Mouse (Mus musculus) C2C12 (cell line): Measurements from ENCODE around the gene Nat8f2. TPM values are rescaled to one million over a fixed set of nuclear protein-coding genes. Genes with fewer than 3 reads are reported as not detected.

ENCODE experiments used
- polyA plus RNA-seq: library from polyadenylated mRNA; unstranded; fragments of >200 nt; fragmentation: generic; extraction: Trizol; gene quantifications from one replicate; pipeline ENCODE4 v1.2.1, GENCODE M21; 2012; ENCODE audit warnings: missing spikeins

Nat8f2 gene
- polyA plus RNA-seq, 1 experiment = not detected

Other genes with a start within 250 kb of the Nat8f2 start
- not detected for gene Nat8f7, start 156.0 kb downstream of the Nat8f2 start, polyA plus RNA-seq
- not detected for gene Nat8f3, start 103.4 kb downstream of the Nat8f2 start, polyA plus RNA-seq
- gene Nat8f6, start 48.2 kb downstream of the Nat8f2 start, polyA plus RNA-seq = not detected
- not detected for gene Nat8f5, start 48.2 kb downstream of the Nat8f2 start, polyA plus RNA-seq
- not detected for gene Nat8, start 37.1 kb downstream of the Nat8f2 start, polyA plus RNA-seq
- gene Nat8f4, start 35.7 kb upstream of the Nat8f2 start, polyA plus RNA-seq = 0.04 TPM
- 25.6 TPM for gene Tprkb, start 42.7 kb upstream of the Nat8f2 start, polyA plus RNA-seq
- 1.8 TPM for gene Nat8f1, start 46.5 kb upstream of the Nat8f2 start, polyA plus RNA-seq
- gene Dusp11, start 92.5 kb upstream of the Nat8f2 start, polyA plus RNA-seq = 14.5 TPM
- gene Figla, start 147.0 kb upstream of the Nat8f2 start, polyA plus RNA-seq = 0.05 TPM
- gene Add2, start 159.5 kb upstream of the Nat8f2 start, polyA plus RNA-seq = 6.7 TPM